Mouse (Mus musculus) kidney, adult 8-10 months (tissue): Measurements from ENCODE around the gene Pmf1.

Experiments
- DNase-seq, 2 experiments: peaks; one replicate each; pipeline ENCODE4 v3.0.0; 2022

Pmf1 gene

DNA sequence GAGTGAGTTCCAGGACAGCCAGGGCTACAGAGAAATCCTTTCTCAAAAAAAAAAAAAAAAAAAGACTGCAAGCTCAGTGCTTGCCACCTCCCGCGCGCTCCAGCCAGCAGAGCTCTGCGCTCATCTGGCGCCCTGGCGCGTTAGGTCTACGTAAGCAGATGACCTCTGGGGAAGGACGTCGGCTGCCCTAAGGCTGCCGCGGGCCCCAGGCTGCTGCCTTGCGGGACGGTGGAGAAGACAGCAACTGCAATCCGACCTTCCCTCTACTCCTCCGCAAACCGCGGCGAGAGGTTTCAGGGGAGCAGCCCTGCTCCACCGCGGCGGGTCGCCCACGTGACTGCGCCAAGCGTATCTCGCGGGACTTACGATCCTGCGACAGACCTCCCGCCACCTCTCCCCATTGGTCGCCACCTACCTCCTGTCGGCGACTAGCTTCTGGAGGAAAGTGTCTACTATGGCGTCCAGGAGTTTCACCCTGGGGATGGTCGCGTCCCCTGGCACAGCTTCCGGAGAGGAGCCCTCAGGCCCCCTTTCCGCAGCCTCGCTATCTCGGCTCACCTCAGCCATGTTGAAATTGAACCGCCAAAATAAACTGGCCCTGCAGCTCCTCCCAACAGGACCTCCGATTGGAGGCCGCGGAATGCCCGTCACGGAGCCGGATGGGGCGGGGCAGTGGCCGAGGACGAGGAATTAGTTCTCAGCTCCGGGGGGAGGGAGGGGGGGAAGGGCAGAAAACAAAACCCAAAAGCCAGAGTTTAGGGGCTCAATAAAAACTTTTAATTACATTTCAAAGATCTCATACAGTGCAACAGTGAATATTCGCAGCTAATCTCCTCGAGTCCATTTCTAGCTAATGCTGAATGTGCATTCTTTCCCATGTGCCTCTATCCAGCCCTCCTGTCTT is at the start of gene Pmf1:
Gene Pmf1 (minus strand): TSS at position 591 of the 904 bp plus-strand sequence.
- DNase-seq, result peak; percentile 94

DNA sequence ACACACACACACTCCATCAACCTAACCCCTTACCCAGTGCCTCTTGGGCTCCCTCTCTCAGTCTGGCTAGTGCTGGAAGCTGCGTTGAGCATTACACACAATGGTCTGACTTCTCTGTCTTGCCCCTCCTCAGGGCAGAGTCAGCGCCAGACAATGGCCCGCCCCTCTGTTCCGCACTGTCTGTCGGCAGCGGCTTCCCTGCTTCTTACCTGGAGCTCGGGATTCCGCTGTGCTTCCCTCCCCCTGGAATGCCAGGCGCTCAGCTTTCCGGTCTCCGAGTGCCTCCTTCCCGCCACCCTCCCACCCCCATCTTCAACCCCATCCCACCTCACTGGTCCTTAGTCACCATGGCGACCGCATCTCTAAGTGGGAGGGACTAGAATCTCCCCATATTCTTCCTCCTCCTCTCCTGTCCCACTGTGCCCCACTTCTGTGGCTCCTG is 48.7 kb upstream of the Pmf1 start:
- DNase-seq, result no peak

DNA sequence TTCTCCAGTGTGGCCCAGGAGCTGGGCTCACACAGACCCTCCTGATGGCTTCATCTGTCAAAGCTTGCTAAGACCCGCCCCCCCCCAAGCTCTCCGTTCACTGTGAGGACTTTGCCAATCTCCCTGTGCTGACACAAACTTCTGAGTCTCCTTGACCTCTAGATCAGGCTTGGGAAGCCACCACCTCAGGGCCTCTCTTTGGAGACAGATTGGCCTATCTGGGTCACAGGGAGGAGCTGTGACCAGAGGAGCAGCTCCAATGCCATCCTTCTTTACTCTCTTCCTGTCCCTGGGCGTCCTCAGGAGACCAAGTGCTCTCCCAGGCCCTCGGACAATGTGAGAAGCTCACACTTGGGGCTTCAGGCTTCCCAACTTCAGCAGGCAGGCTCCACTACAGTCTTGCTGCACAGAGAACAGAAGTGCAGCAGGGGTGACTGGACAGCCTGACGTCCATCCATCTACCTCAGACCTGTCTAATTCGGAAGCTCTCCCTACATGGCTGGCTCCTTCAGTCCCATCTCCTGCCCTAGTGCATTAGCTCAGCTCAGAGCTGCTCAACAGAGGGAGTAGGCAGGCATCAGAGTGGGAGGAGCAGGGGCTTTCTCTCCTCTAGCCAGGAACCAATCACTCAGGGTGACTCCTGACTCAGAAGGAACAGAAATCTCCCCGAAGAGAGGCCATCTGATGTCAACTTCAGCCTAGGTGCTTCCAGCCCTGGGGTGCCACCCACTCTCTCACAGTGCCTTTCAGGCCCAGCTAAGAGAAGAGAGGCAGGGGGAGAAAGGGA is 46.8 kb upstream of the Pmf1 start:
- peak in 1 of 2 experiments; percentile 52 for DNase-seq

DNA sequence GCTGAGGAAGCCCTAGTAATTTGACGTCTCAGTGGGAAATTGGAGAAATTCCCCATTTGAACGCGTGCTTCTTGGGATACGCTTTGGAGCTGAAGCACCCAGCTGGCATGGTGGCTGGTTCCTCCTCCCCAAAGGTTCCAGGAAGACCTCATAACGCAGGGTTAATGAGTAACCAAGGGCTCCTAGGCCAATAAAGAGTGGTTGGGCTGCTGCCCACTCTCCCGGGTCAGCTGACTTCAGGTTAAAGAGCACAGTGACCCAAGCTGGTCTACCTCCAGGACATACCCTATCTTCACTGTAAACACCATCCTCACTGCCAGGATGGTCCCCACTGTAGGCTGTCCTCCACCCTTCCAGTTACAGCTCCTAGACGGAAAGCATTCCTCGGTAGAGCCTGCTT is 46.2 kb upstream of the Pmf1 start:
- DNase-seq, result peak; percentile 95 to 96

DNA sequence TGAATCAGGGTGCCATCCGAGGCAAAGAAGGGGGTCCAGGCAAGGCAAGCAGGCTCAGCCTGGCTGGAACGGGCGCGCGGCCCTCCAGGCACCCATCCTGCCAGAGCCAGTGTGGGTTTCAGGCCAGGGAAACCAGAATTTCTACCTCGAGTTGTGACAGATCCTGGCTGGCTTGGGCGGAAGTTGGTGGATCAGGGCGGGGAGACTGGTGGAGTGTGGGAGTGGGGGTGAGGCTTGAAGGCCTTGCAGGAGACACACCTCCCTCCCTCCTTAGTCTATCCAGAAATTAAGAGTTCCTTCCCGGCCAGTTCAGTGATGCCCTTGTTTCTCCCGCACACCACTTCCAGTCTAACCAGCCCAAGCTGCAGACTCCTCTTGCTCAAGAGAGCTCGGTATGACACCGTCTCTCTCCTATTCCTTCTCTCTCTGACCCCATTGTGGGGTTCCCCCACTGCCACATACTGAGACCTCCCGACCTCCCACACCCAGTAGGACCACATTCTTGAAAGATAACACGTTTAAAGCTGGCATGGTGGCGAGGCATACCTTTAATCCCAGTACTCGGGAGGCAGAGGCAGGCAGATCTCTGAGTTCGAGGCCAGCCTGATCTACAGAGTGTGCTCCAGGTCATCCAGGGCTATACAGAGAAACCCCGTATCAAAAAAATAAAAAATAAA is 45.6 kb upstream of the Pmf1 start:
- peak; percentile 72 to 84 for DNase-seq

DNA sequence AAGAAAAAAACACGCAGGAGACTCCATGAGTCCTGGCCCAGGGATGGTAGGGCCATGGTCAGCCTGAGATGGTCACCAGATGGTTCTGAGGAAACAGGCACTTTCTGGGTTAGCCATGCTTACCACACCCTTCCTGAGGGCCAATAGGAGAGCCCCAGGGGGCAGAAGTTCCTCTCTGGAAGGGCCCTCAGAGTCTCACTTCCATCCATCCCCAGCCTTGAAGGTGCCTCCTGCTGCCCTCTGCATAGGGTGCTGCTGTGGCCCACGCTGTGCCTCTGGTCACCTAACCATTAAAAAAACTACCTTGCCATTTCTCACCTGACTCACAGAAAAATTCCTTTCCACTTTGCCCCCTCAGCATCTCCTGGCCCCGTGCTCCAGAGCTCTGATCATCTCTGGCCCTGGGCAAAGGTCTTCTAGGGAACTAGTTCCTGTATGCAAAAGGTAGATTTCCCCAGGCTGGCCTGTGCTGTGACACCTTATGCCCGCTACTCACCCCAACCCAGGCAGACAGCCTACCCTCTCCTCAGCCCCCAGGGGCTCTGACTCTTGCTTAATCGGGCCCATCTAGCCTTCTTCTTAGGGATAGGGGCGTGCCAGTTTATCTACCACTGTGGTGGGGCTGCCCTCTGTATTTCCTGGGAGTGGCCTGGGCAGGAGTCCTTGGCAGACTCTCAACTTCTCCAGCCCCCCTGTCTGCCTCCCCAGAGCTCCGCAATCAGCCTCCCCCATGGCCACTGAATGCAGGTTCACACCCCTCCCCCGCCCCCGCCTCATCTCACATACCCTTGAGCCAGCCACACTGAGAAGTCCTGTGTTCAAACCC is 44.8 kb upstream of the Pmf1 start:
- DNase-seq, result peak; percentile 62 to 70

GRCm38 (mm10) chr3:88453986-88454385 is 43.9 kb upstream of the Pmf1 start:
- DNase-seq, result no peak

- no peak for DNase-seq
Measured at GRCm38 (mm10) chr3:88453369-88453768, 43.2 kb upstream of the Pmf1 start.

DNA sequence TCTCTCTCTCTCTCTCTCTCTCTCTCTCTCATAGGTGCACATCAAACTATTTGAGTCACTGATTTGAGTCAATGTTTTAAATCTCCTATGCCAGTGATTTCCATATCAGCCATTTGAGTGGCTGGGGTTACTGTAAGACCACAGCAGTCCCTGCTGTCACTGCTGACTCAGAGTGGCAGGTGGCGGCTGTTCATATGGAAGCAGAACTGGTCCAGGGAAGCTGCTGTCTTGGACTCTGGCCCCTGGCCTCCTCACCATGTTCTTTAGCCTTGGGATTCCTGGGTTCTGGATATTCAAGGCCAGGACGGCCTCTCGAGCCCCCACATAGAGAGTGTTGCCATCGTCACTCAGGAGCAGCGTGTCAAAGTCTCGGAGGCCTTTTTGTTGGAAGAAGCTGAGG is 42.6 kb upstream of the Pmf1 start:
- DNase-seq, result no peak

- DNase-seq, result no peak
Measured at GRCm38 (mm10) chr3:88452246-88452645, 42.1 kb upstream of the Pmf1 start.

- no peak for DNase-seq
Measured at GRCm38 (mm10) chr3:88450379-88451131, 40.4 kb upstream of the Pmf1 start.

- DNase-seq, result no peak
Measured at GRCm38 (mm10) chr3:88449395-88450023, 39.4 kb upstream of the Pmf1 start.

DNA sequence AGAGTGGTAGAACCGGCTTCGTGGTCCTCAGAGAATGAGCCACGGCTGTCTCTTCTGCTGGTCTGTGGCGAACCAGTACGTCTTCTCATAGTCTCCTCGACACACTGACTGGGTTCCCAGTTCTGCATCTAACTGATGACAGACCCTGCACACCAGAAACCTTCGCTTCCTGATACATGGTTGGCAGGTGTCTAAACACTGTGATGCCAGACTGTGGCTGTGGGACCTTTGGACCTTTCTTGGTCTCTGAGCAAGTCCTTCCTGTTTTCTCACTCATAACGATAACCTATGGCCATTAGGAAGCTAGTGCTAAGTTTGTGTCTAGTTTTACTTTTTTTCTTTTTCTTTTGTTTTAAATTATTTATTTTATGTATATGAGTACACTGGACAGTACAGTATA is 38.3 kb upstream of the Pmf1 start:
- DNase-seq, result no peak

DNA sequence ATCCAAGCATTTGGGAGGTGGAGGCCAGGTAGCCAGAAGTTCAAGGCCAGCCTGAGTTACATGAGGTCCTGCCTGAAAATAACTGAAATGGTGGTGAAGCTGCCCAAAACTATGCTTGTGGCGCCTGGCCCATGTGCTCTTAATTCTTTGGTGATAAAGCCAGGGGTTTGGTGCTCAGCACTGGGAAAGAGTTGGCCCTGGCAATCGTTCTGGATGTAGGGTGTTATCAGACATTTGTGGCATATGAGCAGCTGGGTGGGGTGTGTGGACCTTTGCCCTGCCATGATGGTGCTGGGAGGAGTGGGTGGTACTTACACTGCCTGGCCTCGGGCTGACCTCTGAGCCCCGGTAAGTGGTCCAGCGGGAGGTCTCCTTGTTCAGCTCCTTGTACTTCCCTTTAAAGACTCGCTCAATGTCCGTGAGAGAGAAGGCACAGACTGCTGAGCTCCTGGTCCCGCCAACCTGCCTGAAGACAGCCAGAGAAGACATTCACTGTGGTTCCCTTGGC is 37.6 kb upstream of the Pmf1 start:
- no peak for DNase-seq

DNA sequence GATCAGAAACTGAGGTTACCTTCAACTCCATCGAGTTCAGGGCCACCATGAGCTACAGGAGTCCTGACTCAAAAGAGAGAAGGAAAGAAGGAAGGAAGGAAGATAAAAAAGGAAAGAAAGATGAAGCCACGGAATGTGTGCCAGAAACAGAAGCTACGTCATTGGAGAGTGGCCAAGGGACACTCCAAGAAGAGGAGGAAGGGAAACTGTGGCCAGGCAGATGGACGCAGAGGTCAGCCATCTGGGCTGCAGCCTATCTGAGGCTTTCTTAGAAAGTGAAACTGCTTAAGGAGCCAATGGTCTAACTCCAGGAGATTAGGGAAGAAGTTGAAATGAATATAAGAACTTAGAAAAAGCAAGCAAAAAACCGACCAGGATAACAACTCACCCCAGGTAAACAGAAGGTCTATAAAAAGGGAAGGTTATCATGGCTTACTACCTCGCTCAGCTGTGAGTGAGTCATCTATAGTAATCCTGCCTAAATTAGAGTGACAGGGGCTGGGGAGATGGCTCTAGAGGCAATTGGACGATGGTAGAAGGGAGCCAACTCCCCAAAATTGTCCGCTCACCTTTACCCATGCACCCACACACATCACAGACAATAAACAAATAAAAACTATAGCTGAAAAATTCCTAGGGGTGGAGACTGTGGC is 36.5 kb upstream of the Pmf1 start:
- no peak for DNase-seq

GRCm38 (mm10) chr3:88442888-88443287 is 32.8 kb upstream of the Pmf1 start:
- DNase-seq, result no peak

DNA sequence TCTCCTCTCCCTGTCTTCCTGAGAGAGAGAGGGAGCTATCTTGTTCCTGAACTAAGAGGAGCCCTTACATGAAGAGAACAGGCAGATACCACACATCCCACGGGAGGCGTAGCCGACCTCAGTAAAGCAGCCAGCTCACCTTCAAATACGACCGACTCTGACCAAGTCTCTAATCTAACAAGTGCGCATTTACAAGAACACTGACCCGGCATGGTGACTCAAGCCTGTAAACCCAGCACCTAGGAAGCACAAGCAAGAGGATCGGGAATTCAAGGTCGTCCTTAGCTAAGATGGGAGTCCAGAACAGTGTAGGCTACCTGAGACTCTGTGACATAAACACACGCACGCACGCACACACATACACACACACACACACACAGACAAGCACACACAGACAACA is 32.4 kb upstream of the Pmf1 start:
- DNase-seq, result no peak

DNA sequence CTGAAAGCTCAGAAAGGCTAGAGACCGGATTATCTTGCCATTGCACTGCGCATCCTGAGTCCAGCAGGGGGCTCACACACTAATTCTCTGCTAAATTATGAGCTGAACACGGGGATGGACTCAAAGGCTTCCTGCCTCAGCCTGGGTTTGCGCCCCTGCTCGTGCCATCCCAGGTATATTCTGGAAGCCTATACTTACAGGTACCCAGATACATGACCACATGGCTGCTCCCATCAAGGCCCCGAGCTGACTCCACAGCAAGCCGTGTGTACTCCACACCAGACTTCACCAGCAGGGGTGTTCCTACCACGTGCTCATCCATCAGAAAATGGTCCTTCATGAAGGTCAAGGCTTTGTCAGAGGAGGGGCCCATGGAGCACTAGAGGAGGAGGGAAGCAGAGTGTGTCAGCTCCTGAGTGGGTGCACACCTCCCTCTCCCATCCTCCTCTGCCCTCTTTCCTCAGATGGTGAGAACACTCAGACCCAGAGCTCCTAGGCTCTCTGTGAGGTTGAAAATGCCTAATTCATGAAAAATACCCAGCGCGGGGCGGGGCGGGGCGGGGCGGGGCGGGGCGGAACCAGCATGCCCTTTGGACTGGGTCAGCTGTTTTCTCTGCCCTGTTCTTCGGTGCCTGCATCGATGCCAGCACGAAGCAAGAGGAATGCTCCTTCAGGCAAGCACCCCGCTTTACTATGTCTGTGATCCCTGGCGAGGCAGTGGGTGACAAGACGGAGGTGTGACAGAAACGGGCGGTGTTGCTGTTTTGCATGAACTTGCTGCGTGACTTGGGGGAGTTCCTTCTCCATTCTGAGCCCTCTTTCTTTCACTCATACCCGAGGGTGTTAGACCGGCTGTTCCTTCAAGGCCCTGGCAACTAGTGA is 30.6 kb upstream of the Pmf1 start:
- peak; percentile 53 to 63 for DNase-seq

DNA sequence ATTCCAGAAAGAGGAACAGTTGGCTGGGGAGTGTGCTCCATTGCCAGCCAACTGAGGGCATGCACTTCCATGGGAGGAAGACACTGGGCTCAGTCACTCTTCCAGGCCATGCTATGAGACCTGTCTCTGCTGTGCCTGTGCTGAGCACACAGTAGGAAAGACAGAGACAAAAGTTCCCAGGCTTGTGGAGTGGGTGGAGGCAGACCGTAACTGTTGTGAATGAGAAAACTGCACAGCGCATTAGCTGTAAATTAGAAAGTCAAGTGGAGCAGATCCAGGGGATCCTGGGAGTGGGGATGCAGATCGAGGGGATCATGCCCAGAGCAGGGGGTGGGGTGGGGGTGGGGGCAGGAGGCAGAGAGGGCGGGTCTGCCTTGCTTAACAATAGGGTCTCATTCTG is 29.5 kb upstream of the Pmf1 start:
- no peak for DNase-seq
